Mouse (Mus musculus) CD8-positive naive resting alpha-beta T cell, adult 2 months (primary cell): Measurements from ENCODE around the gene Ifnk.

Source experiments
- DNase-seq, 2 experiments: peaks; one replicate each; pipeline ENCODE4 v3.0.0; 2022; ENCODE audit warnings: low read depth in 2 of 2, low spot score in 2 of 2

The Ifnk gene

DNA sequence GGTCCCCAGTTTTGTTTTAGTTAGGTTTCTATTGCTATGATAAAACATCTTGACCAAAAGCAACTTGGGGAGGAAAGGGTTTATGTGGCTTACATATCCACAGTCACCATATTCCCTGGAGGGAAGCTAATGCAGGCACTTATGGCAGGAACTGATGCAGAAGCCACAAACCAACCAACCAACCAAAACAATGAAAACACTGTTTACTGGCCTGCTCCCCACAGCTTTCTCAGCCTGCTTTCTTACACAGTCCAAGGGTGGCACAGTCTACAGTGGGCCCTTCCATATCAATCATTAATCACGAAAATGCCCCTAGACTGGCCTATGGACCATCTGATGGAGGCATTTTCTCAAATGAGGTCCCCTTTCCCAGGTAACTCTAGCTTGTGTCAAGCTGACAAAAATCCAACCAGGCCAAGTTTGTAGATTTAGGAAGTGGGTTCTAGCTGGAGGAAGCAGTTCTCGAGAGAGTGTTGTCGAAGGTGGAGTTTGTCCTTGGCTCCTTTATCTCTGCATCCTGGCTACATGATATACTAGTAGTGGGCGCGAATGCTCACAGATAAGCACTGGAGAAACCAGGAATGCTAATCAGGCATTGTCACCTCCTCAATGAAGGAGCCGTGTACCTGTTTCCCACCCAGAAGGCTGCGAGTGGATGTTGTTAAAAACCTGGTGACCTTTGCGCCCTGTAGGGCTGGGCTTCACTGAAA lies 35.9 kb downstream of the Ifnk start:
- no peak for DNase-seq

- no peak for DNase-seq
Observed at GRCm38 (mm10) chr4:35189794-35190193, 37.9 kb downstream of the Ifnk start.

DNA sequence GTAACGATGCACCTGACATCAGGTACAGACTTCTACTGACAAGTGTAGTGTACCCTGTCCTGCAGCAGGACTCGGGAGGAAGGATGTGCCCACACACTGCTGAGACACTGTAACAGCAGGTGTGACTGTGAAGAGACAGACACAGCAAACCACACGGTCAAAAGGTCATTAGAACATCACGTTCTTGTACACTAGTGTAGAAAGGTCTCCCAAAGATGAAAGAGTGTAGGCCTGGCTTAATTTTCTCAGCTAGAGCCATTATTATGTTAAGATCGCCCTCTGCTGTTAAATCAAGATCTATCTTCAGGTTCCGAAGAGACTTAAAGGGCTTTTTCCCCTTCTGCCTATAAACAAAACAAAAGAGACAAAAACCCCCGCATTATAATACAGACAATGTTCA lies 40.9 kb downstream of the Ifnk start:
- no peak for DNase-seq

DNA sequence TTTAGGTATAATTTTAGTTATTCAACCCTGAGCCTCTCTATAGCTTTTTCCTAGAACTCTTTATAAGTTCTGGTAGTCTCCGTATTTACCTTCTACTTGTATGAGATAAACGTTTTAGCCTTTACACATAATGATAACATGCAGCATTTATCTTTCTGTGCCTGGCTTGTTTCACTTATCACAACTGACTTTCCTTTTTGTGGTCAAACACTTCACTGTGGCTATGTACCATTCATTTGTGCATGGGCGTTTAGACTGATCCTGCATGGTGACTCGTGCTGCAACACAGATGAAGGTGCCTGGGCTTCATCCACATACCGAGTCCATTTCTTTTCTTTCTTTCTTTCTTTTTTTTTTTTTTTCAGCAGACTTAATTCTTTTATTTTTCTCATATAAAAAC lies 49.8 kb downstream of the Ifnk start:
- DNase-seq: no peak
